Mouse (Mus musculus): Measurements from ENCODE around the gene Dnah1. TPM values are rescaled to one million over a fixed set of nuclear protein-coding genes. Genes with fewer than 3 reads are reported as not detected.
A peak's percentile ranks its signal among the peaks of the same experiment; 100 is the strongest.

Gene Dnah1
- polyA plus RNA-seq, 1 experiment from 2014 or later = 4.7 TPM

GRCm38 (mm10) chr14:31285728-31286127 lies 38.0 kb downstream of the Dnah1 start:
- Histone ChIP-seq H3K9me3 (no peaks in the 10 kb centered on the region), H3K9ac (no peak overlapping the region), H3K36me3 (no peaks in the 10 kb centered on the region), H3K4me3 (no peak overlapping the region), H3K27ac (no peak overlapping the region), H3K4me1 (no peaks in the 10 kb centered on the region), H3K27me3 (replicated peaks) (no peaks in the 10 kb centered on the region), H3K4me2 (replicated peaks) (no peak overlapping the region)
- 90% methylated on average over 8 of the region's 8 CpGs for WGBS
- ATAC-seq (ENCODE audit: low FRiP score, low read depth) = no peak

DNA sequence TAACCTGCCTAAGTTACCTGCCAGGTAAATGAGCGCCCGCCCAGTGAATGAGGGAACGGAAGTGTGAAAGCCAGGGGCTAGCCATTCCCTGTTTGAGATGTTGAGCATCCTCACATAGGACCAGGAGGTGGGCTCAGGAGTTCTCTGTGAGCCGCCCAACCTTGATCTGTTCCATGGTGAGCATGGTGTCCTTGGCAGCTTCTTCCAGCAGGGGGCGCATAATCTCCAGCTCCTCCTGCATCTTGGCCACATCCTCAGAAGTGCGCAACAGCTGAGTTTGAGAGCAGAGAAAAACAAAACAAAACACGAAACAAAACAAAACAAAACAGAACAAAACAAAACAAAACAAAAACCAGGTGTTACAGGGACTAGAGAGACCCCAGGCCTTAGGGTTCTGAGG lies 51.5 kb downstream of the Dnah1 start:
- WGBS = 24% methylated on average over 7 of the region's 7 CpGs
- Histone ChIP-seq H3K9ac (no peak overlapping the region), H3K27me3 (replicated peaks) (0 out of 2 replicates have a peak, but pooled peaks cover 3% of the 10 kb centered on the region), H3K27ac (no peak overlapping the region), H3K4me2 (replicated peaks) (no peak overlapping the region), H3K4me1 (peaks cover 25% of the 10 kb centered on the region), H3K4me3 (no peak overlapping the region), H3K9me3 (no peaks in the 10 kb centered on the region), H3K36me3 (no peaks in the 10 kb centered on the region)
- no peak for ATAC-seq (ENCODE audit: low FRiP score, low read depth)

GRCm38 (mm10) chr14:31271121-31271520 lies 52.6 kb downstream of the Dnah1 start:
- 95% methylated on average over 6 of the region's 6 CpGs for WGBS
- Histone ChIP-seq H3K9ac (no peak overlapping the region), H3K27ac (no peak overlapping the region), H3K9me3 (no peaks in the 10 kb centered on the region), H3K4me3 (no peak overlapping the region), H3K4me1 (peaks cover 25% of the 10 kb centered on the region), H3K4me2 (replicated peaks) (no peak overlapping the region), H3K27me3 (replicated peaks) (0 out of 2 replicates have a peak, but pooled peaks cover 3% of the 10 kb centered on the region), H3K36me3 (no peaks in the 10 kb centered on the region)
- ATAC-seq (ENCODE audit: low FRiP score, low read depth) = no peak

DNA sequence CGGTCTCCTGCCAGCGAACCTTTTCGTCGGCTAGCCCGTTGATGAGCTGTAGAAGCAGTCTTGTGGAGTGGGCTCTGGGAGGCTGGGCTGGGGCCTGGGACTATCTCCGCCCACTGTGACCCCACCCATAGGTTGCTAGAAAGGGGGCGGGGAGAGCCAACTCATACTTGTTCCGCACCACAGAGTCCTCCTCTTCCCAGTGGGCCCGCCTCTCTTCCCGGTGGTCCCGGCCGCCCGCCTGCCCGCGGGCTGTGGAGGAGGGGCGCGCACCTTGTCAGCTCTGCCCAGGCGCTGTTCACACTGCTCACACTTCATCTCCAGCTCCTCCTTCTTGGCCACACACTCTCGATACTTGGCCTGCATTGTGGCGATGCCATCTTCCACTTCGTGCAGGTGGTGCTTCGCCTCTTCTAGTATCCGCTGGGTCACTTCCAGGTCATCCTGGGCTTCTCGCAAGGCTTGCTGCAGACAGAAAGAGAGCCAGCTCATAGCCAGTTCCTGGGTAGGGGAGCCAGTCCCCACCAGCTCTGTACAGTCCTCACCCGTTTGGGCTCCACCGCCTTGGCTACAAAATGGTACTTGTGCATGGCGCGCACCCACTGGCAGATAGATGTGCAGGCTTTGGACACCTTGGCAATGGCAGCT lies 54.1 kb downstream of the Dnah1 start:
- ATAC-seq (ENCODE audit: low FRiP score, low read depth) = peak; percentile 64
- Histone ChIP-seq H3K27ac (no peak overlapping the region), H3K27me3 (replicated peaks) (0 out of 2 replicates have a peak, but pooled peaks cover 3% of the 10 kb centered on the region), H3K4me2 (replicated peaks) (peak overlapping the region; percentile 59), H3K36me3 (no peaks in the 10 kb centered on the region), H3K4me1 (peaks cover 25% of the 10 kb centered on the region), H3K9me3 (no peaks in the 10 kb centered on the region), H3K9ac (0 out of 2 replicates have a peak overlapping the region, but pooled peaks have one; percentile 22), H3K4me3 (peak overlapping the region; percentile 24)
- WGBS = 19% methylated on average over 28 of the region's 28 CpGs

GRCm38 (mm10) chr14:31268301-31269001 lies 55.2 kb downstream of the Dnah1 start:
- Histone ChIP-seq H3K27ac (no peak overlapping the region), H3K4me3 (no peak overlapping the region), H3K9me3 (no peaks in the 10 kb centered on the region), H3K27me3 (replicated peaks) (0 out of 2 replicates have a peak, but pooled peaks cover 3% of the 10 kb centered on the region), H3K4me2 (replicated peaks) (peak overlapping the region; percentile 59), H3K9ac (no peak overlapping the region), H3K36me3 (no peaks in the 10 kb centered on the region), H3K4me1 (peaks cover 25% of the 10 kb centered on the region)
- 52% methylated on average over 9 of the region's 9 CpGs for WGBS
- ATAC-seq (ENCODE audit: low FRiP score, low read depth) = peak; percentile 46

GRCm38 (mm10) chr14:31267649-31268048 lies 56.0 kb downstream of the Dnah1 start:
- H3K27me3 ChIP-seq (replicated peaks) = 0 out of 2 replicates have a peak, but pooled peaks cover 3% of the 10 kb centered on the region
- WGBS = 81% methylated on average over 11 of the region's 11 CpGs

GRCm38 (mm10) chr14:31260932-31261331 lies 62.8 kb downstream of the Dnah1 start:
- peaks cover 66% of the 10 kb centered on the region for H3K36me3 ChIP-seq

More at GRCm38 (mm10) chr14:31267649-31268048, 56.0 kb downstream of the Dnah1 start:
- H3K36me3 ChIP-seq = peaks cover 1% of the 10 kb centered on the region; the same call in 1 of the 2 replicates
- H3K4me2 ChIP-seq (replicated peaks) = no peak overlapping the region
- no peak overlapping the region for H3K4me3 ChIP-seq
- no peak overlapping the region for H3K27ac ChIP-seq
- H3K9ac ChIP-seq = no peak overlapping the region
- peaks cover 25% of the 10 kb centered on the region for H3K4me1 ChIP-seq
- no peak for ATAC-seq (ENCODE audit: low FRiP score, low read depth)
- no peaks in the 10 kb centered on the region for H3K9me3 ChIP-seq

GRCm38 (mm10) chr14:31260374-31260773 lies 63.3 kb downstream of the Dnah1 start:
- peaks cover 72% of the 10 kb centered on the region for H3K36me3 ChIP-seq
- H3K4me2 ChIP-seq (replicated peaks) = no peak overlapping the region
- 96% methylated on average over 4 of the region's 4 CpGs for WGBS
- no peak overlapping the region for H3K4me3 ChIP-seq
- no peaks in the 10 kb centered on the region for H3K27me3 ChIP-seq (replicated peaks)
- H3K4me1 ChIP-seq = no peaks in the 10 kb centered on the region
- no peak overlapping the region for H3K27ac ChIP-seq
- no peak overlapping the region for H3K9ac ChIP-seq
- no peak for ATAC-seq (ENCODE audit: low FRiP score, low read depth)
- H3K9me3 ChIP-seq = no peaks in the 10 kb centered on the region

More at GRCm38 (mm10) chr14:31260932-31261331, 62.8 kb downstream of the Dnah1 start:
- WGBS = 95% methylated on average over 9 of the region's 9 CpGs
- H3K9ac ChIP-seq = no peak overlapping the region
- H3K27me3 ChIP-seq (replicated peaks) = no peaks in the 10 kb centered on the region
- no peak overlapping the region for H3K27ac ChIP-seq
- no peaks in the 10 kb centered on the region for H3K9me3 ChIP-seq
- ATAC-seq (ENCODE audit: low FRiP score, low read depth) = no peak
- H3K4me1 ChIP-seq = no peaks in the 10 kb centered on the region
- H3K4me2 ChIP-seq (replicated peaks) = no peak overlapping the region
- no peak overlapping the region for H3K4me3 ChIP-seq

GRCm38 (mm10) chr14:31258476-31259050 lies 65.1 kb downstream of the Dnah1 start:
- no peaks in the 10 kb centered on the region for H3K4me1 ChIP-seq
- H3K4me3 ChIP-seq = no peak overlapping the region
- 95% methylated on average over 14 of the region's 14 CpGs for WGBS
- no peak overlapping the region for H3K9ac ChIP-seq
- ATAC-seq (ENCODE audit: low FRiP score, low read depth) = no peak
- H3K27ac ChIP-seq = no peak overlapping the region
- H3K4me2 ChIP-seq (replicated peaks) = no peak overlapping the region
- H3K27me3 ChIP-seq (replicated peaks) = no peaks in the 10 kb centered on the region
- H3K36me3 ChIP-seq = peaks cover 90% of the 10 kb centered on the region
- no peaks in the 10 kb centered on the region for H3K9me3 ChIP-seq

GRCm38 (mm10) chr14:31252091-31252490 lies 71.6 kb downstream of the Dnah1 start:
- 93% methylated on average over 5 of the region's 5 CpGs for WGBS

DNA sequence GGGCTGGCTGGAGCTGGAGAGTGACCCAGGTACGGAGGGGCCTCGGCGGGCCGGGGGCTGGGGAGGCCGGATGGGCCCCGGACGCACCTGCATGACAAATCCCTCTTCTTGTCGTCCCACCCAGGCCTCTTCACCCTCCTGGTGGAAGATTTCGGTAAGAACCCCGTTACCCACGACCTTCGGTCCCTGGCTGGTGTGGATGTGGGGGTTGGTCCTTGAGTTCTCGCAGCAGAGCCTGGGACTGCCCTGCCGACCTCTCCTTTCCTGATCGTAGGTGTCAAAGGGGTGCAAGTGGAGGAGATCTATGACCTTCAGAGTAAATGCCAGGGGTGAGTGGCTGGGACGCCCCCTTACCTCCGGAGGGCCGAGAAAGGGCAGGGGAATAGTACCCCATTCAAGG lies 72.1 kb downstream of the Dnah1 start:
- peak overlapping the region; percentile 95 for H3K4me3 ChIP-seq
- 0 out of 2 replicates have a peak overlapping the region, but pooled peaks have one; percentile 82 for H3K27ac ChIP-seq
- H3K27me3 ChIP-seq (replicated peaks) = no peaks in the 10 kb centered on the region
- H3K4me2 ChIP-seq (replicated peaks) = peak overlapping the region; percentile 89
- ATAC-seq (ENCODE audit: low FRiP score, low read depth) = no peak
- 2% methylated on average over 18 of the region's 18 CpGs for WGBS
- no peaks in the 10 kb centered on the region for H3K9me3 ChIP-seq
- peak overlapping the region; percentile 96 for H3K9ac ChIP-seq
- H3K36me3 ChIP-seq = peaks cover 35% of the 10 kb centered on the region
- peaks cover 20% of the 10 kb centered on the region for H3K4me1 ChIP-seq

More at GRCm38 (mm10) chr14:31252091-31252490, 71.6 kb downstream of the Dnah1 start:
- Histone ChIP-seq H3K36me3 (peaks cover 40% of the 10 kb centered on the region), H3K4me1 (peaks cover 20% of the 10 kb centered on the region), H3K27ac (no peak overlapping the region), H3K27me3 (replicated peaks) (no peaks in the 10 kb centered on the region), H3K4me2 (replicated peaks) (peak overlapping the region; percentile 89), H3K9me3 (no peaks in the 10 kb centered on the region), H3K9ac (peak overlapping the region; percentile 96), H3K4me3 (peak overlapping the region; percentile 95)
- no peak for ATAC-seq (ENCODE audit: low FRiP score, low read depth)

GRCm38 (mm10) chr14:31251084-31251604 lies 72.6 kb downstream of the Dnah1 start, which contains the start of the genes Phf7 and Bap1:
Gene Phf7 (minus strand): TSS chr14:31251317.
Gene Bap1 (plus strand): TSS chr14:31251450.
- H3K27ac ChIP-seq = peak within 1 kb of the TSS; percentile 82
- H3K4me3 ChIP-seq = peak within 1 kb of the TSS; percentile 95
- ATAC-seq (ENCODE audit: low FRiP score, low read depth) = peak; percentile 92
- no peaks in the 10 kb centered on the region for H3K27me3 ChIP-seq (replicated peaks)
- H3K9me3 ChIP-seq = no peaks in the 10 kb centered on the region
- H3K9ac ChIP-seq = peak within 1 kb of the TSS; percentile 96
- peaks cover 20% of the 10 kb centered on the region for H3K4me1 ChIP-seq
- peaks cover 30% of the 10 kb centered on the region for H3K36me3 ChIP-seq
- H3K4me2 ChIP-seq (replicated peaks) = peak within 1 kb of the TSS; percentile 89
- WGBS = under 1% methylated on average over 75 of the region's 75 CpGs

Measured in neural tube, embryonic 12.5 days (tissue).